11 mouse cellular contexts compared by ENCODE assay signal in genomic region chr12:24723859-24724258, GRCm38 (mm10). TPM values are rescaled to one million over a fixed set of nuclear protein-coding genes. Genes with fewer than 3 reads are reported as not detected.
A peak's percentile ranks its signal among the peaks of the same experiment; 100 is the strongest.
DNase-seq lines count a peak whose midpoint lies in the region; ATAC-seq and TF ChIP-seq lines count a peak whose summit lies in the region.
"Had no signal": no experiment of that assay in that cellular context is flagged by ENCODE, and none has a peak within 500 bp of the region (broad histone marks: within the 10 kb centered on the region; RNA-seq: fewer than 3 reads in every experiment).

No protein-coding gene starts in this region.

- no peak overlapping the region for H3K9ac ChIP-seq in forebrain, embryonic 11.5 days (ENCODE audit: low read length)
- H3K9ac ChIP-seq in forebrain, embryonic 16.5 days (replicated peaks; ENCODE audit: low read depth, low read length), result no peak overlapping the region
- H3K9ac ChIP-seq in neural tube, embryonic 12.5 days, result no peak overlapping the region
- peak overlapping the region; percentile 3; the same call in 1 of the 2 replicates for H3K9ac ChIP-seq in hindbrain, postnatal 0 days (replicated peaks; ENCODE audit: low read length)
- H3K9ac ChIP-seq in stomach, embryonic 16.5 days (ENCODE audit: low read length), result 0 out of 2 replicates have a peak overlapping the region, but pooled peaks have one; percentile 29
- H3K9ac ChIP-seq: liver, embryonic 14.5 days had no signal

- H3K36me3 ChIP-seq in forebrain, embryonic 11.5 days (ENCODE audit: control insufficient read depth, insufficient read depth, low read length), result no peaks in the 10 kb centered on the region
- no peaks in the 10 kb centered on the region for H3K36me3 ChIP-seq in forebrain, embryonic 16.5 days (ENCODE audit: control insufficient read depth, insufficient read depth)
- H3K36me3 ChIP-seq in neural tube, embryonic 12.5 days, result no peaks in the 10 kb centered on the region
- no peaks in the 10 kb centered on the region for H3K36me3 ChIP-seq in hindbrain, postnatal 0 days (ENCODE audit: insufficient read depth, low read length)
- no peaks in the 10 kb centered on the region for H3K36me3 ChIP-seq in stomach, embryonic 16.5 days (ENCODE audit: control insufficient read depth, insufficient read depth, low read length)

- H3K27ac ChIP-seq in forebrain, embryonic 11.5 days (ENCODE audit: low read depth, low read length), result 0 out of 2 replicates have a peak overlapping the region, but pooled peaks have one; percentile 12
- H3K27ac ChIP-seq in forebrain, embryonic 16.5 days (ENCODE audit: low read length), result no peak overlapping the region
- no peak overlapping the region for H3K27ac ChIP-seq in neural tube, embryonic 12.5 days
- no peak overlapping the region for H3K27ac ChIP-seq in hindbrain, postnatal 0 days
- H3K27ac ChIP-seq in stomach, embryonic 16.5 days (ENCODE audit: low read length), result peak overlapping the region; percentile 91
- no peak overlapping the region for H3K27ac ChIP-seq in gastrocnemius, adult 2 months
- H3K27ac ChIP-seq in cerebellum, adult 2 months (ENCODE audit: insufficient read depth, low read length), result no peak overlapping the region
- H3K27ac ChIP-seq: liver, embryonic 14.5 days had no signal

- TF ChIP-seq POLR2A in cerebellum, adult 2 months (IDR thresholded peaks at IDR 0.05; ENCODE audit: borderline replicate concordance, insufficient read depth, low read length), result no peak

- intact Hi-C loops in gastrocnemius, adult 2 months (cut with DNase I), result no loop called here

- DNase-seq in forebrain, embryonic 11.5 days (ENCODE audit: low spot score), result no peak
- DNase-seq in neural tube, embryonic 10.5 days (ENCODE audit: extremely low spot score, low spot score), result no peak
- no peak for DNase-seq in hindbrain, postnatal 0 days (ENCODE audit: low spot score)
- no peak for DNase-seq in gastrocnemius, adult 2 months
- no peak for DNase-seq in cerebellum, adult 2 months
- DNase-seq: adrenal gland, postnatal 25 days; kidney, adult 11 months had no signal

- no peak for ATAC-seq in forebrain, embryonic 11.5 days (replicated peaks; ENCODE audit: low FRiP score)
- ATAC-seq in forebrain, embryonic 16.5 days, result no peak
- ATAC-seq in neural tube, embryonic 12.5 days (ENCODE audit: low FRiP score, low read depth), result peak; percentile 57
- ATAC-seq in hindbrain, postnatal 0 days, result no peak
- peak; percentile 80 for ATAC-seq in stomach, embryonic 16.5 days (ENCODE audit: insufficient read depth, low FRiP score)

- no peaks in the 10 kb centered on the region for H3K9me3 ChIP-seq in forebrain, embryonic 11.5 days (ENCODE audit: control insufficient read depth, low read length)
- peaks cover 3% of the 10 kb centered on the region for H3K9me3 ChIP-seq in forebrain, embryonic 16.5 days (ENCODE audit: control insufficient read depth, low read length)
- 0 out of 2 replicates have a peak, but pooled peaks cover 2% of the 10 kb centered on the region for H3K9me3 ChIP-seq in neural tube, embryonic 12.5 days
- H3K9me3 ChIP-seq in hindbrain, postnatal 0 days (ENCODE audit: low read length), result no peaks in the 10 kb centered on the region
- H3K9me3 ChIP-seq in stomach, embryonic 16.5 days (replicated peaks; ENCODE audit: control insufficient read depth, low read length), result no peaks in the 10 kb centered on the region

- no peak overlapping the region for H3K4me3 ChIP-seq in forebrain, embryonic 11.5 days (ENCODE audit: low read depth, low read length)
- H3K4me3 ChIP-seq in forebrain, embryonic 16.5 days (replicated peaks; ENCODE audit: low read length), result no peak overlapping the region
- H3K4me3 ChIP-seq in neural tube, embryonic 12.5 days, result no peak overlapping the region
- H3K4me3 ChIP-seq in hindbrain, postnatal 0 days (ENCODE audit: low read length), result no peak overlapping the region
- H3K4me3 ChIP-seq in stomach, embryonic 16.5 days (replicated peaks; ENCODE audit: low read length), result no peak overlapping the region
- no peak overlapping the region for H3K4me3 ChIP-seq in gastrocnemius, adult 2 months
- H3K4me3 ChIP-seq in cerebellum, adult 2 months (replicated peaks; ENCODE audit: insufficient read depth, low read depth, low read length), result no peak overlapping the region

- WGBS in forebrain, embryonic 11.5 days, result 90% methylated on average over 4 of the region's 4 CpGs
- WGBS in forebrain, embryonic 16.5 days, result 85% methylated on average over 4 of the region's 4 CpGs
- WGBS in neural tube, embryonic 12.5 days, result 64% methylated on average over 4 of the region's 4 CpGs
- 70% methylated on average over 4 of the region's 4 CpGs for WGBS in hindbrain, postnatal 0 days
- WGBS in stomach, embryonic 16.5 days, result 27% methylated on average over 4 of the region's 4 CpGs
- WGBS in cerebellum, adult 2 months, result 80% methylated on average over 4 of the region's 4 CpGs

- peaks cover 3% of the 10 kb centered on the region; the same call in 1 of the 2 replicates for H3K4me1 ChIP-seq in forebrain, embryonic 11.5 days (replicated peaks; ENCODE audit: control insufficient read depth, insufficient read depth, low read length)
- peaks cover 6% of the 10 kb centered on the region; the same call in 1 of the 2 replicates for H3K4me1 ChIP-seq in forebrain, embryonic 16.5 days (replicated peaks; ENCODE audit: control insufficient read depth, insufficient read depth, low read length)
- 0 out of 2 replicates have a peak, but pooled peaks cover 9% of the 10 kb centered on the region for H3K4me1 ChIP-seq in neural tube, embryonic 12.5 days
- peaks cover 7% of the 10 kb centered on the region; the same call in 1 of the 2 replicates for H3K4me1 ChIP-seq in hindbrain, postnatal 0 days (ENCODE audit: insufficient read depth, low read length)
- peaks cover 14% of the 10 kb centered on the region for H3K4me1 ChIP-seq in stomach, embryonic 16.5 days (ENCODE audit: control insufficient read depth, insufficient read depth, low read length)
- no peaks in the 10 kb centered on the region for H3K4me1 ChIP-seq in cerebellum, adult 2 months (ENCODE audit: control insufficient read depth, insufficient read depth, low read length)

- TF ChIP-seq CTCF in hindbrain, postnatal 0 days (IDR thresholded peaks at IDR 0.05; ENCODE audit: low read depth), result no peak
- no peak for TF ChIP-seq CTCF in gastrocnemius, adult 2 months (IDR thresholded peaks at IDR 0.05)
- TF ChIP-seq CTCF in cerebellum, adult 2 months (IDR thresholded peaks at IDR 0.05; ENCODE audit: borderline replicate concordance, insufficient read depth, low read depth, low read length), result no peak

- no peaks in the 10 kb centered on the region; the same call in 1 of the 2 replicates for H3K27me3 ChIP-seq in forebrain, embryonic 11.5 days (ENCODE audit: control insufficient read depth, insufficient read depth, low read length)
- H3K27me3 ChIP-seq in forebrain, embryonic 16.5 days (replicated peaks; ENCODE audit: control insufficient read depth, insufficient read depth, low read length), result no peaks in the 10 kb centered on the region
- H3K27me3 ChIP-seq in neural tube, embryonic 12.5 days (replicated peaks), result no peaks in the 10 kb centered on the region
- H3K27me3 ChIP-seq in hindbrain, postnatal 0 days (ENCODE audit: insufficient read depth, low read length), result no peaks in the 10 kb centered on the region
- no peaks in the 10 kb centered on the region for H3K27me3 ChIP-seq in stomach, embryonic 16.5 days (ENCODE audit: control insufficient read depth, insufficient read depth, low read length)
- H3K27me3 ChIP-seq in cerebellum, adult 2 months (ENCODE audit: control insufficient read depth, insufficient read depth, low read length), result no peaks in the 10 kb centered on the region

- no peak overlapping the region for H3K4me2 ChIP-seq in forebrain, embryonic 11.5 days (ENCODE audit: low read depth, low read length, severe bottlenecking)
- H3K4me2 ChIP-seq in forebrain, embryonic 16.5 days (ENCODE audit: low read length), result no peak overlapping the region
- no peak overlapping the region for H3K4me2 ChIP-seq in neural tube, embryonic 12.5 days (replicated peaks)
- no peak overlapping the region for H3K4me2 ChIP-seq in hindbrain, postnatal 0 days (ENCODE audit: low read depth, low read length)
- peak overlapping the region; percentile 31; the same call in 1 of the 2 replicates for H3K4me2 ChIP-seq in stomach, embryonic 16.5 days (ENCODE audit: low read depth, low read length)

RNA-seq across cellular contexts. Expression of gene Rrm2, which starts 15.8 kb away (rescaled TPM):
- 635 and 669 TPM in 2 replicates for polyA plus RNA-seq in forebrain, embryonic 11.5 days (2014; fragmentation: Nextera tagmentation; extraction: Ambion mirVana)
- polyA plus RNA-seq in forebrain, embryonic 16.5 days (2015; fragmentation: Nextera tagmentation; extraction: Ambion mirVana), result 138 and 169 TPM in 2 replicates
- 261 and 262 TPM in 2 replicates for polyA plus RNA-seq in neural tube, embryonic 12.5 days (2016; fragmentation: Nextera tagmentation; extraction: Ambion mirVana)
- 23.4 TPM in 2 replicates for total RNA-seq in hindbrain, postnatal 0 days (2014; rRNA removed)
- polyA plus RNA-seq in hindbrain, postnatal 0 days (2015; fragmentation: Nextera tagmentation; extraction: Ambion mirVana), result 53.4 and 61.1 TPM in 2 replicates
- polyA plus RNA-seq in stomach, embryonic 16.5 days (2015; fragmentation: Nextera tagmentation; extraction: Ambion mirVana), result 139 and 145 TPM in 2 replicates
- 1 to 10 TPM in 1 of 2 experiments, under 1 TPM in 1; 0.89 to 1.1 TPM for total RNA-seq in gastrocnemius, adult 2 months (2021)
- 1.2 TPM in 2 replicates for polyA plus RNA-seq in cerebellum, adult 2 months (2012; rRNA removed)

RNA-seq across cellular contexts. Expression of gene Cys1, which starts 42.2 kb away (rescaled TPM):
- polyA plus RNA-seq in forebrain, embryonic 11.5 days (2014; fragmentation: Nextera tagmentation; extraction: Ambion mirVana), result 0.76 and 0.85 TPM in 2 replicates
- 2.1 TPM in 2 replicates for polyA plus RNA-seq in forebrain, embryonic 16.5 days (2015; fragmentation: Nextera tagmentation; extraction: Ambion mirVana)
- 1.1 and 1.3 TPM in 2 replicates for polyA plus RNA-seq in neural tube, embryonic 12.5 days (2016; fragmentation: Nextera tagmentation; extraction: Ambion mirVana)
- total RNA-seq in hindbrain, postnatal 0 days (2014; rRNA removed), result 3.9 and 5.5 TPM in 2 replicates
- polyA plus RNA-seq in hindbrain, postnatal 0 days (2015; fragmentation: Nextera tagmentation; extraction: Ambion mirVana), result 1.4 and 1.7 TPM in 2 replicates
- 1.8 and 1.9 TPM in 2 replicates for polyA plus RNA-seq in stomach, embryonic 16.5 days (2015; fragmentation: Nextera tagmentation; extraction: Ambion mirVana)
- 1 to 10 TPM; 1.8 to 2.7 TPM for total RNA-seq in gastrocnemius, adult 2 months (2021)
- polyA plus RNA-seq in cerebellum, adult 2 months (2012; rRNA removed), result 6.0 and 6.2 TPM in 2 replicates

Comparison
In these comparisons a context has a peak if more than half of its experiments do, and no peak if none do; other contexts are left out.
1. H3K27ac ChIP-seq: peak in forebrain, embryonic 11.5 days (single experiment) and stomach, embryonic 16.5 days (single experiment); none in forebrain, embryonic 16.5 days (single experiment), neural tube, embryonic 12.5 days (single experiment), hindbrain, postnatal 0 days (single experiment), gastrocnemius, adult 2 months (single experiment) and cerebellum, adult 2 months (single experiment).
2. ATAC-seq: peak in neural tube, embryonic 12.5 days (single experiment) and stomach, embryonic 16.5 days (single experiment); none in forebrain, embryonic 11.5 days (single experiment), forebrain, embryonic 16.5 days (single experiment) and hindbrain, postnatal 0 days (single experiment).
3. H3K9ac ChIP-seq: peak in hindbrain, postnatal 0 days (single experiment) and stomach, embryonic 16.5 days (single experiment); none in forebrain, embryonic 11.5 days (single experiment), forebrain, embryonic 16.5 days (single experiment) and neural tube, embryonic 12.5 days (single experiment).
4. RNA of gene Rrm2, which starts 15.8 kb away (polyA plus RNA-seq): 635 to 669 TPM in forebrain, embryonic 11.5 days, 261 to 262 TPM in neural tube, embryonic 12.5 days, 139 to 145 TPM in stomach, embryonic 16.5 days, 138 to 169 TPM in forebrain, embryonic 16.5 days and 53.4 to 61.1 TPM in hindbrain, postnatal 0 days; 1.2 TPM in cerebellum, adult 2 months; every median in the first group is over 10 times any median in the second.